Mouse (Mus musculus) heart, embryonic 14.5 days (tissue): ENCODE results near the gene Gna12. TPM values are rescaled to one million over a fixed set of nuclear protein-coding genes. Genes with fewer than 3 reads are reported as not detected.

ENCODE experiments used
- ATAC-seq: fragments of 200-750 bp; cut with Nextera tagmentation; 2 replicates; pipeline ENCODE4 v1.8.0; 2017; ENCODE audit warnings: low read depth, moderate TSS enrichment; ENCODE audit not compliant: insufficient number of reproducible peaks, insufficient read depth, low FRiP score
- H3K27ac ChIP-seq, 2 experiments: fragments of 200-500 bp in 1 of 2; fragments of 300-500 bp in 1 of 2; sonication (generic) in 1 of 2; replicated peaks in 1 of 2; 2 replicates each; pipeline ENCODE4 v1.5.1; 2012 to 2014; ENCODE audit warnings: low read depth in 2 of 2, low read length in 2 of 2, control low read depth in 1 of 2, mild to moderate bottlenecking in 1 of 2, mixed read lengths in 1 of 2; ENCODE audit not compliant: control insufficient read depth in 1 of 2, insufficient read depth in 1 of 2
- H3K27me3 ChIP-seq: fragments of 300-500 bp; sonication (generic); 2 replicates; pipeline ENCODE4 v1.6.1; 2014; ENCODE audit warnings: mild to moderate bottlenecking, low read length, control low read depth; ENCODE audit not compliant: control insufficient read depth, insufficient read depth
- H3K36me3 ChIP-seq: fragments of 300-500 bp; sonication (generic); 2 replicates; pipeline ENCODE4 v1.6.1; 2014; ENCODE audit warnings: mild to moderate bottlenecking, control low read depth, low read length, mixed read lengths; ENCODE audit not compliant: control insufficient read depth, insufficient read depth
- H3K4me1 ChIP-seq, 2 experiments: fragments of 200-500 bp in 1 of 2; fragments of 300-500 bp in 1 of 2; sonication (generic) in 1 of 2; 2 replicates each; pipeline ENCODE4 v1.6.1; 2012 to 2014; ENCODE audit warnings: low read length in 2 of 2, control low read depth in 1 of 2, mixed read lengths in 1 of 2; ENCODE audit not compliant: control insufficient read depth in 2 of 2, insufficient read depth in 2 of 2
- H3K4me2 ChIP-seq: fragments of 300-500 bp; sonication (generic); 2 replicates; pipeline ENCODE4 v1.6.1; 2014; ENCODE audit warnings: mild to moderate bottlenecking, low read length
- H3K4me3 ChIP-seq, 2 experiments: fragments of 200-500 bp in 1 of 2; fragments of 300-500 bp in 1 of 2; sonication (generic) in 1 of 2; 2 replicates each; pipeline ENCODE4 v1.5.1; 2012 to 2014; ENCODE audit warnings: low read length in 2 of 2, mild to moderate bottlenecking in 2 of 2, control low read depth in 1 of 2, low read depth in 1 of 2, moderate library complexity in 1 of 2; ENCODE audit not compliant: control insufficient read depth in 1 of 2, insufficient read depth in 1 of 2
- H3K9ac ChIP-seq: fragments of 300-500 bp; sonication (generic); 2 replicates; pipeline ENCODE4 v1.6.1; 2014; ENCODE audit warnings: mild to moderate bottlenecking, low read length
- H3K9me3 ChIP-seq: fragments of 300-500 bp; sonication (generic); 2 replicates; pipeline ENCODE4 v1.6.1; 2016; ENCODE audit warnings: low read length, control low read depth; ENCODE audit not compliant: control insufficient read depth
- WGBS: fragments of 180-500 bp; shearing (Covaris S2); extraction: QIAGEN DNeasy Blood & Tissue Kit; methylation state at CpG from one replicate; pipeline ENCODE4 v1.1.7; 2014; 5-methylcytosine and 5-hydroxymethylcytosine counted together
- polyA plus RNA-seq: library from polyadenylated mRNA; unstranded; fragments of >200 nt; fragmentation: Nextera tagmentation; extraction: Ambion mirVana; gene quantifications from 2 replicates; pipeline ENCODE4 v1.2.1, GENCODE M21; 2014

Gene Gna12
- polyA plus RNA-seq, 1 experiment from 2014 or later = 53.8 TPM

- Histone ChIP-seq H3K4me2 (no peak overlapping the region), H3K9ac (no peak overlapping the region), H3K9me3 (peaks cover 5% of the 10 kb centered on the region), H3K4me3 (no peak overlapping the region), H3K36me3 (no peaks in the 10 kb centered on the region), H3K27me3 (no peaks in the 10 kb centered on the region), H3K4me1 (0 out of 4 replicates have a peak, but pooled peaks cover 3% of the 10 kb centered on the region in 2 experiments), H3K27ac (no peak overlapping the region)
- 85% methylated on average over 10 of the region's 10 CpGs for WGBS
- ATAC-seq = no peak
Measured at GRCm38 (mm10) chr5:140748425-140748824, 81.8 kb downstream of the Gna12 start.

- H3K27me3 ChIP-seq = no peaks in the 10 kb centered on the region
- peaks cover 0 to 3% of the 10 kb centered on the region in 2 experiments; a peak in 1 of 4 replicates for H3K4me1 ChIP-seq
- WGBS = 22% methylated on average over 12 of the region's 12 CpGs
- no peak overlapping the region for H3K9ac ChIP-seq
- H3K9me3 ChIP-seq = no peaks in the 10 kb centered on the region
- no peak overlapping the region for H3K27ac ChIP-seq
- no peak overlapping the region for H3K4me3 ChIP-seq
- no peaks in the 10 kb centered on the region for H3K36me3 ChIP-seq
- no peak overlapping the region for H3K4me2 ChIP-seq
- ATAC-seq = no peak
Measured at GRCm38 (mm10) chr5:140743706-140744131, 86.5 kb downstream of the Gna12 start.

- no peak overlapping the region for H3K4me3 ChIP-seq
- peaks cover 4% of the 10 kb centered on the region for H3K27me3 ChIP-seq
- no peak overlapping the region for H3K27ac ChIP-seq
- no peak overlapping the region for H3K4me2 ChIP-seq
- no peak for ATAC-seq
- H3K36me3 ChIP-seq = no peaks in the 10 kb centered on the region
- H3K4me1 ChIP-seq = peaks cover 0 to 3% of the 10 kb centered on the region in 2 experiments; a peak in 1 of 4 replicates
- H3K9ac ChIP-seq = no peak overlapping the region
- no peaks in the 10 kb centered on the region for H3K9me3 ChIP-seq
Measured at GRCm38 (mm10) chr5:140741877-140742276, 88.4 kb downstream of the Gna12 start.

- ATAC-seq = no peak
- WGBS = 63% methylated on average over 11 of the region's 11 CpGs
Measured at GRCm38 (mm10) chr5:140741040-140741439, 89.2 kb downstream of the Gna12 start.

GRCm38 (mm10) chr5:140739813-140740212 is 90.4 kb downstream of the Gna12 start:
- Histone ChIP-seq H3K4me1 (peaks cover 7 to 10% of the 10 kb centered on the region in 2 experiments; a peak in 3 of 4 replicates), H3K27ac (no peak overlapping the region), H3K27me3 (peaks cover 21% of the 10 kb centered on the region), H3K36me3 (no peaks in the 10 kb centered on the region), H3K4me3 (no peak overlapping the region), H3K9ac (no peak overlapping the region), H3K4me2 (no peak overlapping the region), H3K9me3 (no peaks in the 10 kb centered on the region)
- ATAC-seq = no peak
- 76% methylated on average over 12 of the region's 12 CpGs for WGBS

More at GRCm38 (mm10) chr5:140741040-140741439, 89.2 kb downstream of the Gna12 start:
- Histone ChIP-seq H3K4me1 (peaks cover 0 to 3% of the 10 kb centered on the region in 2 experiments; a peak in 1 of 4 replicates), H3K4me3 (no peak overlapping the region), H3K9me3 (no peaks in the 10 kb centered on the region), H3K27ac (no peak overlapping the region), H3K36me3 (no peaks in the 10 kb centered on the region), H3K27me3 (peaks cover 13% of the 10 kb centered on the region), H3K4me2 (no peak overlapping the region), H3K9ac (no peak overlapping the region)

GRCm38 (mm10) chr5:140736166-140736565 is 94.1 kb downstream of the Gna12 start:
- H3K36me3 ChIP-seq = no peaks in the 10 kb centered on the region
- no peak overlapping the region for H3K9ac ChIP-seq
- peak overlapping the region; percentile 65 for H3K4me2 ChIP-seq
- H3K27ac ChIP-seq = no peak overlapping the region
- no peak for ATAC-seq
- H3K27me3 ChIP-seq = peaks cover 21% of the 10 kb centered on the region
- 16% methylated on average over 11 of the region's 13 CpGs for WGBS
- peaks cover 7 to 10% of the 10 kb centered on the region in 2 experiments; a peak in 3 of 4 replicates for H3K4me1 ChIP-seq
- no peak overlapping the region for H3K4me3 ChIP-seq
- H3K9me3 ChIP-seq = no peaks in the 10 kb centered on the region

GRCm38 (mm10) chr5:140735297-140735696 is 94.9 kb downstream of the Gna12 start:
- Histone ChIP-seq H3K27me3 (peaks cover 21% of the 10 kb centered on the region), H3K9ac (peak overlapping the region; percentile 42; the same call in 1 of the 2 replicates), H3K4me2 (peak overlapping the region; percentile 65), H3K4me1 (peaks cover 6 to 7% of the 10 kb centered on the region in 2 experiments; a peak in 3 of 4 replicates), H3K4me3 (peak overlapping the region; percentile 23 to 35), H3K27ac (no peak overlapping the region), H3K9me3 (no peaks in the 10 kb centered on the region), H3K36me3 (no peaks in the 10 kb centered on the region)
- no peak for ATAC-seq
- under 1% methylated on average over 22 of the region's 22 CpGs for WGBS

- Histone ChIP-seq H3K36me3 (no peaks in the 10 kb centered on the region), H3K9me3 (no peaks in the 10 kb centered on the region), H3K4me3 (no peak overlapping the region), H3K27me3 (peaks cover 21% of the 10 kb centered on the region), H3K27ac (no peak overlapping the region), H3K9ac (no peak overlapping the region), H3K4me1 (peaks cover 6 to 7% of the 10 kb centered on the region in 2 experiments; a peak in 3 of 4 replicates), H3K4me2 (no peak overlapping the region)
- WGBS = 65% methylated on average over 3 of the region's 3 CpGs
- ATAC-seq = no peak
Measured at GRCm38 (mm10) chr5:140733336-140733735, 96.9 kb downstream of the Gna12 start.
